Mouse (Mus musculus): Measurements from ENCODE around the gene Dennd2a. TPM values are rescaled to one million over a fixed set of nuclear protein-coding genes. Genes with fewer than 3 reads are reported as not detected.
A peak's percentile ranks its signal among the peaks of the same experiment; 100 is the strongest.

Dennd2a gene
- polyA plus RNA-seq, 1 experiment from 2014 or later = 12.6 TPM

DNA sequence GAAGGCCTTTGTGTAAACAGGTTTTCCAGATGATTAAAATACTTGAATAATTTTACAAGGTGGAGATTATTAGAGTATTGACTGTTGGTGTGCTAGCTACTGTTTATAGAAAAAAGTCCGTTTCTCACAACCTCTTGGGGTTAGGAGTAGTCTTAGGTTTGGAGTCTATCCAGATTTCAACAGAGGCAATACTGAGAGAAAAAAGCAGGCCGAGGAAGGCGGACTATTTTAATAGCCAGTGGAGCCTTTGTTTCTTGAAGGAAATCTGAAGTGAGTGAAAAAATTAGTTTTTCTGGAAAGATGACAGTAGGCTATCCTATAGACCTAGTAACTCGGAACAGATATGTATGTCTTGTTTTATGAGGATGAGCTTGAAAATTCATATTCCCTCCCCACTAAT lies 33.8 kb upstream of the Dennd2a start:
- Histone ChIP-seq H3K4me1 (replicated peaks; ENCODE audit: control insufficient read depth, insufficient read depth, low read length) (0 out of 2 replicates have a peak, but pooled peaks cover 4% of the 10 kb centered on the region), H3K36me3 (ENCODE audit: control insufficient read depth, insufficient read depth, low read length) (peaks cover 9% of the 10 kb centered on the region), H3K9ac (ENCODE audit: low read depth, low read length) (no peak overlapping the region; the same call in 1 of the 2 replicates), H3K27ac (ENCODE audit: low read depth, low read length) (no peak overlapping the region), H3K9me3 (ENCODE audit: control insufficient read depth, low read length) (no peaks in the 10 kb centered on the region), H3K4me2 (peak overlapping the region; percentile 69), H3K4me3 (ENCODE audit: low read depth, low read length) (peak overlapping the region; percentile 70; the same call in 1 of the 2 replicates), H3K27me3 (replicated peaks; ENCODE audit: control insufficient read depth, insufficient read depth, low read length) (no peaks in the 10 kb centered on the region)
- ATAC-seq (replicated peaks; ENCODE audit: low FRiP score) (no peak), DNase-seq (ENCODE audit: low spot score) (no peak)
- WGBS = 95% methylated on average over 4 of the region's 4 CpGs

DNA sequence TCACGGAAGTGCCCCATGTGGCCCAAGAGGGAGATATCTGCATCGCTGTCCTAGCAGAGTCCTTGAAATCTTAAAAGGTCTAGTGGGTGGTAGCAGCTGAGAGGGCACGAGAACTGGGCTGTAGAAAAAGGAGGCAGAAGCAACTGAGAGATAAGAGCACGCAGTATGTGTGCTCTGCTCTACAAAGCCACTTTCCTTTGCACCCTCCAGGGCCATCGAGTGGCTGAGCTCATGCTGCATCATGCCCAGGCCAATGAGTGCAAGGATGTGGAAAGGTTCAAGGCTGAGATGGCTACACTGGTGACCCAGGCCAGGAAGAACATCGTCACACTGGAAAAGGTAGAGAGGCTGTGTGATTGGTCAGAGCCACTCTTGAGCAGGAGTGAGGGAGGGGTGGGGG lies 27.9 kb upstream of the Dennd2a start, which contains the start of gene Gm42420:
Gm42420 (plus strand) TSS at position 237 of the 400 bp plus-strand sequence.
- H3K36me3 ChIP-seq (ENCODE audit: control insufficient read depth, insufficient read depth, low read length) = peaks cover 9% of the 10 kb centered on the region

GRCm38 (mm10) chr6:39581087-39581784 lies 23.6 kb upstream of the Dennd2a start:
- DNase-seq (ENCODE audit: low spot score) (peak; percentile 41), ATAC-seq (replicated peaks; ENCODE audit: low FRiP score) (peak; percentile 94)
- peak overlapping the region; percentile 35; the same call in 1 of the 2 replicates for H3K9ac ChIP-seq (ENCODE audit: low read depth, low read length)
- H3K9me3 ChIP-seq (ENCODE audit: control insufficient read depth, low read length) = no peaks in the 10 kb centered on the region
- peaks cover 15% of the 10 kb centered on the region for H3K4me1 ChIP-seq (replicated peaks; ENCODE audit: control insufficient read depth, insufficient read depth, low read length)
- peak overlapping the region; percentile 40 for H3K4me2 ChIP-seq
- H3K27ac ChIP-seq (ENCODE audit: low read depth, low read length) = peak overlapping the region; percentile 78
- H3K27me3 ChIP-seq (replicated peaks; ENCODE audit: control insufficient read depth, insufficient read depth, low read length) = no peaks in the 10 kb centered on the region
- peaks cover 4% of the 10 kb centered on the region; the same call in 1 of the 2 replicates for H3K36me3 ChIP-seq (ENCODE audit: control insufficient read depth, insufficient read depth, low read length)
- WGBS = 69% methylated on average over 7 of the region's 7 CpGs
- no peak overlapping the region for H3K4me3 ChIP-seq (ENCODE audit: low read depth, low read length)

More for the DNA sequence above, 27.9 kb upstream of the Dennd2a start, which contains the start of gene Gm42420:
- ATAC-seq (replicated peaks; ENCODE audit: low FRiP score) (no peak), DNase-seq (ENCODE audit: low spot score) (no peak)
- no peak within 1 kb of the TSS for H3K4me3 ChIP-seq (ENCODE audit: low read depth, low read length)
- H3K27ac ChIP-seq (ENCODE audit: low read depth, low read length) = no peak within 1 kb of the TSS; the same call in 1 of the 2 replicates
- 73% methylated on average over 6 of the region's 6 CpGs for WGBS
- no peak within 1 kb of the TSS for H3K9ac ChIP-seq (ENCODE audit: low read depth, low read length)
- no peak within 1 kb of the TSS for H3K4me2 ChIP-seq
- peaks cover 15% of the 10 kb centered on the region for H3K4me1 ChIP-seq (replicated peaks; ENCODE audit: control insufficient read depth, insufficient read depth, low read length)
- H3K9me3 ChIP-seq (ENCODE audit: control insufficient read depth, low read length) = no peaks in the 10 kb centered on the region
- no peaks in the 10 kb centered on the region for H3K27me3 ChIP-seq (replicated peaks; ENCODE audit: control insufficient read depth, insufficient read depth, low read length)

GRCm38 (mm10) chr6:39580558-39580957 lies 22.9 kb upstream of the Dennd2a start:
- WGBS = 60% methylated on average over 2 of the region's 2 CpGs
- Histone ChIP-seq H3K4me1 (replicated peaks; ENCODE audit: control insufficient read depth, insufficient read depth, low read length) (peaks cover 11% of the 10 kb centered on the region), H3K9ac (ENCODE audit: low read depth, low read length) (no peak overlapping the region; the same call in 1 of the 2 replicates), H3K27ac (ENCODE audit: low read depth, low read length) (peak overlapping the region; percentile 78; the same call in 1 of the 2 replicates), H3K9me3 (ENCODE audit: control insufficient read depth, low read length) (no peaks in the 10 kb centered on the region), H3K4me2 (no peak overlapping the region; the same call in 1 of the 2 replicates), H3K27me3 (replicated peaks; ENCODE audit: control insufficient read depth, insufficient read depth, low read length) (no peaks in the 10 kb centered on the region), H3K4me3 (ENCODE audit: low read depth, low read length) (no peak overlapping the region), H3K36me3 (ENCODE audit: control insufficient read depth, insufficient read depth, low read length) (peaks cover 2% of the 10 kb centered on the region; the same call in 1 of the 2 replicates)
- DNase-seq (ENCODE audit: low spot score) = no peak
- ATAC-seq (replicated peaks; ENCODE audit: low FRiP score) = no peak

DNA sequence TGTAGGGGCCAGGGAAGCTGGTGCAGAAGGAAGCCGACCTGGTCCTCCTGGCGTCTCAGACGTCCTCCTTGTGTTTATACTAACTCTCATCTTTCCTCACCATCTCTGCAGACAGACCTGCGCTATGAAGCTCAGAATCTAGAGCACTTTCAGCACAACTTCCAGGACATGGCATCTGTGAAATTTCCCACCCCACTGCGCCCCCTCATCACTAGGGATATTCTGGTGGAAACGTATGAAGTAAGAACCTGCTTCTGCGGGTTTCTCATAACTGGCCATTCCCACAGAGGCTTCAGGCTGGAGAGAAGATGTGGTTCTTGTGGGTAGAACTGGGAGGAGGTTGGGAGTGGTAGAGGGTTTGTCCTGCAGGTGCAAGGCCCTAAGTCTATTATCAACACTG lies 21.9 kb upstream of the Dennd2a start:
- H3K4me3 ChIP-seq (ENCODE audit: low read depth, low read length) = no peak overlapping the region
- no peak overlapping the region for H3K9ac ChIP-seq (ENCODE audit: low read depth, low read length)
- 86% methylated on average over 7 of the region's 7 CpGs for WGBS
- H3K27me3 ChIP-seq (replicated peaks; ENCODE audit: control insufficient read depth, insufficient read depth, low read length) = no peaks in the 10 kb centered on the region
- DNase-seq (ENCODE audit: low spot score) (no peak), ATAC-seq (replicated peaks; ENCODE audit: low FRiP score) (no peak)
- no peak overlapping the region for H3K27ac ChIP-seq (ENCODE audit: low read depth, low read length)
- no peaks in the 10 kb centered on the region for H3K9me3 ChIP-seq (ENCODE audit: control insufficient read depth, low read length)
- H3K4me2 ChIP-seq = no peak overlapping the region
- H3K36me3 ChIP-seq (ENCODE audit: control insufficient read depth, insufficient read depth, low read length) = peaks cover 2% of the 10 kb centered on the region; the same call in 1 of the 2 replicates
- H3K4me1 ChIP-seq (replicated peaks; ENCODE audit: control insufficient read depth, insufficient read depth, low read length) = peaks cover 15% of the 10 kb centered on the region

DNA sequence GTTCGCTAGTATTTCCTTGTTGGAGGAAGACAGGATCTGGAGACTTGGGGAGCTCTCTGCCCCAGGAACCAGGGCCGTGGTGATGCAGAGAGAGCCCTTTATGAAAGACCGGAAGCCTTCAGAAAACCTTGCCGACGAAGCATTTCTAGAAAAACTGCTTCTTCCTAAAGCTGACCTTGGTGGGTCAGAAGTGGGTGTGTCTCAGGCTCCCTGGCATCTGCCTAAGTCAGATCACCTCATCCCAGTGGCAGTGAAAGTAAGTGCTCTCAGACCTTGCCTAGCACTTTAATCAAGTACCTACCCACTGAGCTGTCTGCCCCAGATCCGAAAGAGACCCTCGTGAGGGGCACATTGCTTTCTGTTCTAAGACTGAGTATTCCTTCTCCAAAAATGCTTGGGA lies 17.3 kb upstream of the Dennd2a start:
- 74% methylated on average over 7 of the region's 7 CpGs for WGBS
- peak overlapping the region; percentile 98 for H3K4me2 ChIP-seq
- DNase-seq (ENCODE audit: low spot score) = no peak
- peak overlapping the region; percentile 89 for H3K4me3 ChIP-seq (ENCODE audit: low read depth, low read length)
- no peaks in the 10 kb centered on the region for H3K9me3 ChIP-seq (ENCODE audit: control insufficient read depth, low read length)
- no peaks in the 10 kb centered on the region for H3K36me3 ChIP-seq (ENCODE audit: control insufficient read depth, insufficient read depth, low read length)
- H3K4me1 ChIP-seq (replicated peaks; ENCODE audit: control insufficient read depth, insufficient read depth, low read length) = peaks cover 5% of the 10 kb centered on the region
- H3K27me3 ChIP-seq (replicated peaks; ENCODE audit: control insufficient read depth, insufficient read depth, low read length) = no peaks in the 10 kb centered on the region
- peak overlapping the region; percentile 88; the same call in 1 of the 2 replicates for H3K9ac ChIP-seq (ENCODE audit: low read depth, low read length)
- no peak for ATAC-seq (replicated peaks; ENCODE audit: low FRiP score)
- H3K27ac ChIP-seq (ENCODE audit: low read depth, low read length) = no peak overlapping the region

- peak; percentile 24 for ATAC-seq (replicated peaks; ENCODE audit: low FRiP score)
These were observed 16.8 kb upstream of the Dennd2a start for GRCm38 (mm10) chr6:39574555-39574869.

DNA sequence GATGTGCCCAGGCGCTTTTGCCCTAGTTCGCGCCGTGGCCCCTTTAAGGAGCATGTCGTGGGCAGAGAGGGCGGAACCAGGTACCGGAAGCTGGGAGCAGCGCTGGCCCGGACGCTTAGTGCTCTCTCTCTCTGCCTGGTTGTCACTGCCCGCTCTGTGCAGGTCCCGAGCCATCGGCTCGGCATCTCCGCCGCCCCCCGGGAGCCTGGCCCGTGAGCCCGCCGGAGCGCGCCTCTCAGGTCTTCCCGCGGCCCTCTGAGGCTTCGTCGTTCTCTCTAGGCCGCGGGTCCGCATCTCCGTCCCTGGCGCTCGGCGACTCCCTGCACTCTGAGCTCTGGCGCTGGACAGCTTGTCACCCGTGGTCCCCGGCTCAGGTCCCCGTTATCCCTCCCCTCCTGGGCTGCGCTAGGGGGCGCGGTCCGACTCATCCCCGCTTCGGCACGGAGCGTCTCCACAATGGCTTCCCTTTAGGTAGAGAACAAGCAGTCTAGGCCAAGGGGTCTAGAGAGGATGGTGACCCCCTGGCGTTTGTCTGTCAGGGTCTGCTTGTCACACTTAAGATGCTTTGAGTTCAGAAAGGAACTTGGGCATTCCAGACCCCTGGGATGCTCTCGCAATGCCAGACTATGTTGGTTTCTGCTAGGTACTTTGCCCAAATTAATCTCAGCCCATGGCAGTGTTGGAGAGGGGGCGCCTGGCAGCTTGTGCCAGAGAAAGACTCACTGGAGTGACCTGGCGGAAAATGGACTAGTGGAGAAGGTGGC lies 16.3 kb upstream of the Dennd2a start, which contains the start of gene Adck2:
Adck2 (plus strand) TSS at position 83 of the 764 bp plus-strand sequence.
- Histone ChIP-seq H3K36me3 (ENCODE audit: control insufficient read depth, insufficient read depth, low read length) (no peaks in the 10 kb centered on the region), H3K4me2 (peak within 1 kb of the TSS; percentile 98), H3K9me3 (ENCODE audit: control insufficient read depth, low read length) (no peaks in the 10 kb centered on the region), H3K9ac (ENCODE audit: low read depth, low read length) (peak within 1 kb of the TSS; percentile 88), H3K4me1 (replicated peaks; ENCODE audit: control insufficient read depth, insufficient read depth, low read length) (peaks cover 5% of the 10 kb centered on the region; the same call in 1 of the 2 replicates), H3K4me3 (ENCODE audit: low read depth, low read length) (peak within 1 kb of the TSS; percentile 89), H3K27me3 (replicated peaks; ENCODE audit: control insufficient read depth, insufficient read depth, low read length) (no peaks in the 10 kb centered on the region), H3K27ac (ENCODE audit: low read depth, low read length) (peak within 1 kb of the TSS; percentile 94)
- WGBS = 1% methylated on average over 49 of the region's 49 CpGs
- ATAC-seq (replicated peaks; ENCODE audit: low FRiP score) (peak; percentile 96), DNase-seq (ENCODE audit: low spot score) (peak; percentile 82)

More at GRCm38 (mm10) chr6:39574555-39574869, 16.8 kb upstream of the Dennd2a start:
- DNase-seq (ENCODE audit: low spot score) = peak; percentile 43
- Histone ChIP-seq H3K9ac (ENCODE audit: low read depth, low read length) (peak overlapping the region; percentile 88), H3K4me2 (peak overlapping the region; percentile 98), H3K4me1 (replicated peaks; ENCODE audit: control insufficient read depth, insufficient read depth, low read length) (peaks cover 5% of the 10 kb centered on the region), H3K27me3 (replicated peaks; ENCODE audit: control insufficient read depth, insufficient read depth, low read length) (no peaks in the 10 kb centered on the region), H3K36me3 (ENCODE audit: control insufficient read depth, insufficient read depth, low read length) (no peaks in the 10 kb centered on the region), H3K9me3 (ENCODE audit: control insufficient read depth, low read length) (no peaks in the 10 kb centered on the region), H3K4me3 (ENCODE audit: low read depth, low read length) (peak overlapping the region; percentile 89), H3K27ac (ENCODE audit: low read depth, low read length) (peak overlapping the region; percentile 94)
- WGBS = 31% methylated on average over 10 of the region's 10 CpGs
